9 mouse cellular contexts compared by ENCODE assay signal in genomic region chr16:52134631-52135227, GRCm38 (mm10).
DNase-seq lines count a peak whose midpoint lies in the region; ATAC-seq lines count a peak whose summit lies in the region.
"Had no signal": no experiment of that assay in that cellular context is flagged by ENCODE, and none has a peak within 500 bp of the region (broad histone marks: within the 10 kb centered on the region; RNA-seq: fewer than 3 reads in every experiment).

No protein-coding gene starts in this region.

- DNase-seq in midbrain, embryonic 14.5 days = peak; percentile 23
- peak; percentile 71 for DNase-seq in fat pad, adult 2 months (ENCODE audit: extremely low read depth, low read depth, low spot score)
- peak; percentile 28 to 36 for DNase-seq in heart, adult 9 months (ENCODE audit: low spot score in 2 of 2)
- DNase-seq in left cerebral cortex, adult 18-20 months (ENCODE audit: low spot score in 2 of 2) = peak; percentile 65 to 83
- no peak for DNase-seq in thymus, adult 18-20 months

- no peak; the same call in 1 of the 2 replicates for ATAC-seq in midbrain, embryonic 14.5 days (ENCODE audit: low FRiP score, low TSS enrichment)
- no peak for ATAC-seq in midbrain, embryonic 13.5 days
- peak; percentile 55; the same call in 1 of the 2 replicates for ATAC-seq in neural tube, embryonic 13.5 days (ENCODE audit: low read depth)
- ATAC-seq in erythroid progenitor cell, adult 5-6 weeks (replicated peaks; ENCODE audit: low FRiP score, poor library complexity, severe bottlenecking) = no peak

- H3K4me2 ChIP-seq in midbrain, embryonic 14.5 days (ENCODE audit: low read length) = no peak overlapping the region
- no peak overlapping the region for H3K4me2 ChIP-seq in midbrain, embryonic 13.5 days (replicated peaks)
- no peak overlapping the region for H3K4me2 ChIP-seq in neural tube, embryonic 13.5 days

- H3K36me3 ChIP-seq in midbrain, embryonic 14.5 days (ENCODE audit: control insufficient read depth, insufficient read depth, low read length) = 0 out of 2 replicates have a peak, but pooled peaks cover 6% of the 10 kb centered on the region
- no peaks in the 10 kb centered on the region; the same call in 1 of the 2 replicates for H3K36me3 ChIP-seq in midbrain, embryonic 13.5 days
- peaks cover 9% of the 10 kb centered on the region; the same call in 1 of the 2 replicates for H3K36me3 ChIP-seq in neural tube, embryonic 13.5 days

- no peaks in the 10 kb centered on the region for H3K27me3 ChIP-seq in midbrain, embryonic 14.5 days (ENCODE audit: control insufficient read depth, insufficient read depth, low read length)
- no peaks in the 10 kb centered on the region for H3K27me3 ChIP-seq in midbrain, embryonic 13.5 days
- H3K27me3 ChIP-seq in neural tube, embryonic 13.5 days = no peaks in the 10 kb centered on the region

- WGBS in midbrain, embryonic 14.5 days = 73% methylated on average over 11 of the region's 11 CpGs
- 72% methylated on average over 11 of the region's 11 CpGs for WGBS in midbrain, embryonic 13.5 days
- WGBS in neural tube, embryonic 13.5 days = 52% methylated on average over 11 of the region's 11 CpGs

- H3K4me1 ChIP-seq in midbrain, embryonic 14.5 days (ENCODE audit: control insufficient read depth, insufficient read depth, low read length) = no peaks in the 10 kb centered on the region
- H3K4me1 ChIP-seq in midbrain, embryonic 13.5 days (replicated peaks) = no peaks in the 10 kb centered on the region
- H3K4me1 ChIP-seq in neural tube, embryonic 13.5 days (replicated peaks) = peaks cover 22% of the 10 kb centered on the region

- no peak overlapping the region for H3K27ac ChIP-seq in midbrain, embryonic 14.5 days (replicated peaks; ENCODE audit: low read depth, low read length)
- H3K27ac ChIP-seq in midbrain, embryonic 13.5 days = no peak overlapping the region
- H3K27ac ChIP-seq in neural tube, embryonic 13.5 days (replicated peaks) = no peak overlapping the region; the same call in 1 of the 2 replicates

- H3K4me3 ChIP-seq in midbrain, embryonic 14.5 days (replicated peaks; ENCODE audit: low read depth, low read length) = no peak overlapping the region
- H3K4me3 ChIP-seq in midbrain, embryonic 13.5 days (replicated peaks) = no peak overlapping the region
- H3K4me3 ChIP-seq in neural tube, embryonic 13.5 days = no peak overlapping the region

- no peaks in the 10 kb centered on the region for H3K9me3 ChIP-seq in midbrain, embryonic 14.5 days (ENCODE audit: control insufficient read depth, low read length)
- H3K9me3 ChIP-seq in midbrain, embryonic 13.5 days = no peaks in the 10 kb centered on the region
- H3K9me3 ChIP-seq in neural tube, embryonic 13.5 days = no peaks in the 10 kb centered on the region
- H3K9me3 ChIP-seq: G1E had no signal

- H3K9ac ChIP-seq in midbrain, embryonic 14.5 days (replicated peaks; ENCODE audit: low read length) = no peak overlapping the region
- H3K9ac ChIP-seq in midbrain, embryonic 13.5 days (replicated peaks) = no peak overlapping the region
- H3K9ac ChIP-seq in neural tube, embryonic 13.5 days = no peak overlapping the region

Comparison
In these comparisons a context has a peak if more than half of its experiments do, and no peak if none do; other contexts are left out.
1. DNase-seq: peak in midbrain, embryonic 14.5 days (single experiment), fat pad, adult 2 months (single experiment), heart, adult 9 months (2 of 2) and left cerebral cortex, adult 18-20 months (2 of 2); none in thymus, adult 18-20 months (0 of 2).